Mouse (Mus musculus): Measurements from ENCODE around the gene Cyb5rl. TPM values are rescaled to one million over a fixed set of nuclear protein-coding genes. Genes with fewer than 3 reads are reported as not detected.
A peak's percentile ranks its signal among the peaks of the same experiment; 100 is the strongest.

The Cyb5rl gene
- polyA plus RNA-seq, 1 experiment from 2014 or later, result 5.2 TPM

DNA sequence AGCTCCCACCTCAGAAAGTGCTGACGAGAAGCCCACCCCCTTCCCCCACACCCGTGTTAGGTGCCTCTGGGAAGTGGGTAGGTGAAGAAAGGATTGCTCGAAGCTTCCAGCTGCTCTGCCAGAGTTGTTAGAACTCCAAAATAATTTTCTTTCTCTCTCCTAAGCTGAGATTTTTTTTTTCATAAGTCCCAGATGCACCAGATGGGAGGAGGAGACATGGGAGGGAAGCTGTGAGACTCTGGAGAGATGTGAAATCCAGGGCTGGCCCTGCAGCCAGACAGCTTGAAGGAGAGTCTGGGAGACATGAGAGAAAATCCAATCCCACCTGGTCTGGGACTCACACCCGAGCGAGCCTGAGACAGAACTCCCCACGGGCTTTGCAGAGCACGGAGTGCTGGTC lies 57.6 kb downstream of the Cyb5rl start:
- no peak overlapping the region for H3K4me2 ChIP-seq (ENCODE audit: low read depth, low read length, severe bottlenecking)
- no peaks in the 10 kb centered on the region for H3K36me3 ChIP-seq (ENCODE audit: control insufficient read depth, insufficient read depth, low read length)
- no peaks in the 10 kb centered on the region for H3K27me3 ChIP-seq (ENCODE audit: control insufficient read depth, insufficient read depth, low read length)
- peaks cover 11% of the 10 kb centered on the region; the same call in 1 of the 2 replicates for H3K4me1 ChIP-seq (replicated peaks; ENCODE audit: control insufficient read depth, insufficient read depth, low read length)
- no peak for ATAC-seq (replicated peaks; ENCODE audit: low FRiP score)
- H3K9ac ChIP-seq (ENCODE audit: low read length), result no peak overlapping the region
- DNase-seq (ENCODE audit: low spot score), result no peak
- no peak overlapping the region for H3K4me3 ChIP-seq (ENCODE audit: low read depth, low read length)
- no peaks in the 10 kb centered on the region for H3K9me3 ChIP-seq (ENCODE audit: control insufficient read depth, low read length)
- H3K27ac ChIP-seq (ENCODE audit: low read depth, low read length), result no peak overlapping the region
- 74% methylated on average over 7 of the region's 7 CpGs for WGBS

DNA sequence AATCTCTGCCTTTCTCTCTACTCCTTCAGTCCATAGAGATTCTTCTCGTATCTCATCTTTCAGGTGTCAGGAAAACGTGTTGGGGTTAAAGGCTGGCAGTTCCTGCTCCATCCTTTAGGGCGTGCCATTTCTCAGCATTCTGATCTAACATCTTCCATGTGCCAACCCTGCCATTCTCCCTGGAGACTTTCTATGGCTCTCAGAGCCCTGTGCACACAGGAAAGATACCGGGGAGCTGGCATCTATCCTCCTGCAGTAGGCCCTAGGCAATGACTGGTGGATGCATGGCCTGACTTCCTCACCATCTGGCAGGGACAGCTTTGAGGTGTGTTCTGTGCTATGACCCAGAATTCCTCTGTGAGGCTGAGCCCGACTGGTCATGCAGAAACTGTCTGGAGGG lies 58.3 kb downstream of the Cyb5rl start:
- Histone ChIP-seq H3K4me1 (replicated peaks; ENCODE audit: control insufficient read depth, insufficient read depth, low read length) (peaks cover 11% of the 10 kb centered on the region; the same call in 1 of the 2 replicates), H3K4me3 (ENCODE audit: low read depth, low read length) (no peak overlapping the region), H3K9me3 (ENCODE audit: control insufficient read depth, low read length) (no peaks in the 10 kb centered on the region), H3K36me3 (ENCODE audit: control insufficient read depth, insufficient read depth, low read length) (no peaks in the 10 kb centered on the region), H3K4me2 (ENCODE audit: low read depth, low read length, severe bottlenecking) (no peak overlapping the region), H3K27me3 (ENCODE audit: control insufficient read depth, insufficient read depth, low read length) (no peaks in the 10 kb centered on the region), H3K9ac (ENCODE audit: low read length) (no peak overlapping the region), H3K27ac (ENCODE audit: low read depth, low read length) (no peak overlapping the region)
- no peak for DNase-seq (ENCODE audit: low spot score)
- ATAC-seq (replicated peaks; ENCODE audit: low FRiP score), result no peak
- WGBS, result 66% methylated on average over 5 of the region's 5 CpGs

DNA sequence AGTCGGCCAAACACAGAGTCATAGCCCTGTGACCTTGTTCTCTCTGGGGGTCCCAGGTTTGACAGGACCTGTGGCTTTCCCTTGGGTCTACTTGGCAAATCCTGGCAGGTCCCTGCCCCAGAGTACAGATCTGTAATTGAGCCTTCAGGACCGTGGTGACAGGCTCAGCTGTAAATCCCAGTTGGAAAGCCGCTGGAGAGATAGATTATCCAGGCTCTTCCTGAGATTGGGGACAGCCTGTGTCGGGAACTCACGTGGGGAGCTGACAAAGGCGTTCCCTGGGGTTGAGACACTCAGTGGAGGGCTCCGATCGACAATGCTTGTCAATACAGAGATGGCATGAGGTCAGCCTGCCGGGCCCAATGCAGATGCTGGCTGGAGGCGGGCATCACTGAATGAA lies 59.6 kb downstream of the Cyb5rl start:
- no peaks in the 10 kb centered on the region for H3K27me3 ChIP-seq (ENCODE audit: control insufficient read depth, insufficient read depth, low read length)
- no peak overlapping the region for H3K4me3 ChIP-seq (ENCODE audit: low read depth, low read length)
- H3K36me3 ChIP-seq (ENCODE audit: control insufficient read depth, insufficient read depth, low read length), result no peaks in the 10 kb centered on the region
- no peaks in the 10 kb centered on the region for H3K9me3 ChIP-seq (ENCODE audit: control insufficient read depth, low read length)
- H3K27ac ChIP-seq (ENCODE audit: low read depth, low read length), result 0 out of 2 replicates have a peak overlapping the region, but pooled peaks have one; percentile 39
- no peak for DNase-seq (ENCODE audit: low spot score)
- 56% methylated on average over 10 of the region's 10 CpGs for WGBS
- H3K9ac ChIP-seq (ENCODE audit: low read length), result no peak overlapping the region
- peaks cover 14% of the 10 kb centered on the region for H3K4me1 ChIP-seq (replicated peaks; ENCODE audit: control insufficient read depth, insufficient read depth, low read length)
- no peak for ATAC-seq (replicated peaks; ENCODE audit: low FRiP score)
- no peak overlapping the region for H3K4me2 ChIP-seq (ENCODE audit: low read depth, low read length, severe bottlenecking)

DNA sequence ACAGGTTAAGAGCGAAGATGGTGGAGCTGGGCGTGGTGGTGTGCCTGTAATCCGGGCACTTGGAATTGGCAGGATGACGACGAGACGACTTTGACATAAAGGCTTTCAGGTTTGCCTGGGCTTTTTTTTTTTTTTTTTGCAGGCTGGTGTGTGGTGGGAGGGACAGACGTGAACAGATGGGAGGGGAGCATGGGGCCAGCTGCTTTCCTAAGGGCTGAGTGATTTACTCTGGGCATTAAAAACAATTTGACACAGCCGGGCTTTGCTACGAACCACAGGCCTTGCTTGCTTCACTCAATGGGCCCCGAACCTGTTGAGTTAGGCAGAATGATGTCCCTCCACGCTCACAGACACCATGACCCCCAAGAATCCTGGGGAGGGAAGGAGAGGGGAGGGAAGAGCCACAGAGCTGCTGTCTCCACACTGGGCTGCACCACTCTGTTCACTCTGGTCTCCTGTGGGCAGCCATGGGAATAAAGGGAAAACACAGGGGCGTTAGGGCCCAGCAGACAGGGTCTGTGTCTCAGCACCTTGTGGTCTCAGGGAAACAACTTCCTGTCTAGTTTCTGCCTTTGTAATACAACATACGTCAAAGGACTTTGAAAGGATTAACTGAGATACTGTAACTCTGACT lies 60.2 kb downstream of the Cyb5rl start:
- no peak overlapping the region; the same call in 1 of the 2 replicates for H3K9ac ChIP-seq (ENCODE audit: low read length)
- DNase-seq (ENCODE audit: low spot score), result no peak
- peak; percentile 16; the same call in 1 of the 2 replicates for ATAC-seq (replicated peaks; ENCODE audit: low FRiP score)
- H3K4me1 ChIP-seq (replicated peaks; ENCODE audit: control insufficient read depth, insufficient read depth, low read length), result peaks cover 14% of the 10 kb centered on the region
- no peaks in the 10 kb centered on the region for H3K27me3 ChIP-seq (ENCODE audit: control insufficient read depth, insufficient read depth, low read length)
- 50% methylated on average over 13 of the region's 13 CpGs for WGBS
- no peak overlapping the region for H3K4me3 ChIP-seq (ENCODE audit: low read depth, low read length)
- H3K27ac ChIP-seq (ENCODE audit: low read depth, low read length), result peak overlapping the region; percentile 60; the same call in 1 of the 2 replicates
- no peak overlapping the region for H3K4me2 ChIP-seq (ENCODE audit: low read depth, low read length, severe bottlenecking)
- H3K9me3 ChIP-seq (ENCODE audit: control insufficient read depth, low read length), result no peaks in the 10 kb centered on the region
- H3K36me3 ChIP-seq (ENCODE audit: control insufficient read depth, insufficient read depth, low read length), result no peaks in the 10 kb centered on the region

DNA sequence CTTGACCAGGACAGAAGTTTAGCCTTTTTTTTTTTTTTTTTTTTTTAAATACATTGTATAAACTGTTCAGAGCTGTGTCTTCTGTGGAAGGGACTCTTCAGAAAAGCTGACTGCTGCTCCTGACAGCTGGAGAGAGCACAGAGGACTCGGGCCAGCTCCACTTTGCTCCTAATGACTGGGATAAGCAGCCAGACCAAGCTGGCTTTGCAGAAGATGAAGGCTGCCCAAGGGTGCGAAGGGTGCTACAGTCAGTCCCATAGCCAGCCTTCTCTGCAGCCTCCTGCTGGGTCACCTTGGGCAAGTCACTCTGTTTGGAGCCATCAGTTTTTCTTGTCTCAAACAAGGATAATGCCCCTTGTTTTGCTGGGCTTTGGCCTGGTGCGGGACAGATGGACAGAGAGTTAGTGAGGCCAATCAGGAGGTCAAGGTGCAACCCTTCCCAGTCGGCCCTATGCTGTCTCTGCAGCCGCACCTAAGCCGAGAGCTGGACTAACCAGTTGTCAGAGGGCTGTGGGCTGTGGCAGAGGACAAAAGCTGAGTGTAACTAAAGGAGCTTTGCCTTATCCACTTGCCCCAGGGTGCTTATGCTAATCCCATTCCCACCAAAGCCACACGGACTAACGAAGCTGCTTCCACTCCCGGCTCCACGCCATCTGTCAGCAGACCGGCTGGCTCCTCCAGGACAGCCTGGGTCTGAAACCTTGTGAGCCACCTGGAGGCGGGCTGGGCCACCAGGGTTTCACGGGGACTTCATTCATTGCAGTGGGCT lies 61.3 kb downstream of the Cyb5rl start:
- 14% methylated on average over 13 of the region's 13 CpGs for WGBS
- Histone ChIP-seq H3K9ac (ENCODE audit: low read length) (peak overlapping the region; percentile 0), H3K27me3 (ENCODE audit: control insufficient read depth, insufficient read depth, low read length) (no peaks in the 10 kb centered on the region), H3K36me3 (ENCODE audit: control insufficient read depth, insufficient read depth, low read length) (no peaks in the 10 kb centered on the region), H3K27ac (ENCODE audit: low read depth, low read length) (peak overlapping the region; percentile 68; the same call in 1 of the 2 replicates), H3K9me3 (ENCODE audit: control insufficient read depth, low read length) (no peaks in the 10 kb centered on the region), H3K4me2 (ENCODE audit: low read depth, low read length, severe bottlenecking) (no peak overlapping the region), H3K4me3 (ENCODE audit: low read depth, low read length) (no peak overlapping the region), H3K4me1 (replicated peaks; ENCODE audit: control insufficient read depth, insufficient read depth, low read length) (peaks cover 14% of the 10 kb centered on the region)
- peak; percentile 70 for DNase-seq (ENCODE audit: low spot score)
- peak; percentile 76 for ATAC-seq (replicated peaks; ENCODE audit: low FRiP score)

DNA sequence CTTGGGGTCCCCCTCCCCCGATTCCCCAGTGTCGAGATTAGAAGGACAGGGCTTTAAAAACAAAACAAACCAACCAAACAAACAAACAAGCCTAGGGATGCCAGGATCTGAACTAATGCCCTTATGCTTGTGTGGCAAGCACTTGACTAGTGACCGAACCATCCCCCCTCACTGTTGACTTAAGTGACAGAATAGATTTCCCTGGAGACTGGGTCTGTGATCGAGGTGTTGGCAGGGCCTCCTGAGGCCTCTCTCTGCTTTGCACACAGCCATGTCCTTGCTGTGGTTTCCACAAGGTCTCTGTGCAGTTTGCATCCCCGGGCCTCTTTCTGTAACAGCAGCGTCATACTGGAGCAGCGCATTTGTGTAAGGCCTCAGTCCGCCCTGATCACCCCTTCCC lies 62.6 kb downstream of the Cyb5rl start:
- DNase-seq (ENCODE audit: low spot score) (no peak), ATAC-seq (replicated peaks; ENCODE audit: low FRiP score) (no peak)
- 80% methylated on average over 8 of the region's 8 CpGs for WGBS
- H3K27ac ChIP-seq (ENCODE audit: low read depth, low read length), result no peak overlapping the region
- no peaks in the 10 kb centered on the region for H3K36me3 ChIP-seq (ENCODE audit: control insufficient read depth, insufficient read depth, low read length)
- no peak overlapping the region for H3K9ac ChIP-seq (ENCODE audit: low read length)
- H3K9me3 ChIP-seq (ENCODE audit: control insufficient read depth, low read length), result no peaks in the 10 kb centered on the region
- no peaks in the 10 kb centered on the region for H3K27me3 ChIP-seq (ENCODE audit: control insufficient read depth, insufficient read depth, low read length)
- H3K4me1 ChIP-seq (replicated peaks; ENCODE audit: control insufficient read depth, insufficient read depth, low read length), result peaks cover 14% of the 10 kb centered on the region
- H3K4me3 ChIP-seq (ENCODE audit: low read depth, low read length), result no peak overlapping the region
- no peak overlapping the region for H3K4me2 ChIP-seq (ENCODE audit: low read depth, low read length, severe bottlenecking)

DNA sequence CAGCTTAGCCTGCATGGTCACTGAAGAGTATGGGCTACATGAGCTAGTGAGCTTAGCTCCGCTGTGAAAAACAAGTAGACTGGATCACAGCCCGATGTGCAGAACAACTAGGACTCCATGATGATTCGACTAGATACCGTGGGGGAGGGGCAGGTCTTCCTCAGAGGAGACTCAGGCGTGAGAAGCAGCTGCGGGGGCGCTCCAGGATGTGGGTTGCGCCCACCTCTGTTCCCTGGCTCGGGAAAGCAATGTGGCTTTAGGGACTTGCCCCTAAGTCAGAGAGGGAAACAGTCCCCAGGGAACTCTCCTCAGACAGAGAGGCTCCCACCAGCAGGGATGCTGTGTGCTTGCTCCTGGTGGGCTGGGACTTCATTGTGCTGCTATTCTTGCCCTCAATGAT lies 63.7 kb downstream of the Cyb5rl start:
- 17% methylated on average over 9 of the region's 9 CpGs for WGBS
- Histone ChIP-seq H3K4me1 (replicated peaks; ENCODE audit: control insufficient read depth, insufficient read depth, low read length) (peaks cover 14% of the 10 kb centered on the region), H3K9ac (ENCODE audit: low read length) (no peak overlapping the region), H3K27me3 (ENCODE audit: control insufficient read depth, insufficient read depth, low read length) (no peaks in the 10 kb centered on the region), H3K9me3 (ENCODE audit: control insufficient read depth, low read length) (no peaks in the 10 kb centered on the region), H3K36me3 (ENCODE audit: control insufficient read depth, insufficient read depth, low read length) (no peaks in the 10 kb centered on the region), H3K27ac (ENCODE audit: low read depth, low read length) (no peak overlapping the region), H3K4me2 (ENCODE audit: low read depth, low read length, severe bottlenecking) (no peak overlapping the region), H3K4me3 (ENCODE audit: low read depth, low read length) (no peak overlapping the region)
- DNase-seq (ENCODE audit: low spot score), result no peak
- ATAC-seq (replicated peaks; ENCODE audit: low FRiP score), result no peak

DNA sequence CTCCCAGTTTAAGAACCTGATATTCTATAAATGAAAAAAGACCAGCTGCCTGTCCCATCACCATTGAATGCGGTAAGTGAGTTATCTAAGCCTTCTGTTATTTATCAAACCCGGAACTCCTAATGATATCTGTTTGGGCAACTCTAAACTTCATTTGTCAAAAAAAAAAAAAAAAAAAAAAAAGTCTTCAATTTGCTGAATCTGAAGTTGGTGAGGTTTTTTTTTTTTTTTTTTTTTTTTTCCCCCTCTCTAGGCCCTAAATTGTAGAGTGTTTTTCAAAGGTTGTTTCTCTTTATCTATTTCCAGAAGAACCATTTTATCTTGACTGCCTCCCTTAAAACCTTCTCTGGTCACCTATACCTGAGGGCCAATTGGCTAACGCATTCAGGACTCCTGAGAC lies 68.1 kb downstream of the Cyb5rl start:
- no peak overlapping the region for H3K27ac ChIP-seq (ENCODE audit: low read depth, low read length)
- no peak overlapping the region for H3K4me3 ChIP-seq (ENCODE audit: low read depth, low read length)
- H3K36me3 ChIP-seq (ENCODE audit: control insufficient read depth, insufficient read depth, low read length), result no peaks in the 10 kb centered on the region
- no peak overlapping the region for H3K9ac ChIP-seq (ENCODE audit: low read length)
- DNase-seq (ENCODE audit: low spot score) (no peak), ATAC-seq (replicated peaks; ENCODE audit: low FRiP score) (no peak)
- peaks cover 19% of the 10 kb centered on the region for H3K4me1 ChIP-seq (replicated peaks; ENCODE audit: control insufficient read depth, insufficient read depth, low read length)
- no peaks in the 10 kb centered on the region for H3K27me3 ChIP-seq (ENCODE audit: control insufficient read depth, insufficient read depth, low read length)
- no peaks in the 10 kb centered on the region for H3K9me3 ChIP-seq (ENCODE audit: control insufficient read depth, low read length)
- no peak overlapping the region for H3K4me2 ChIP-seq (ENCODE audit: low read depth, low read length, severe bottlenecking)
- 93% methylated on average over 3 of the region's 3 CpGs for WGBS

All from forebrain, embryonic 11.5 days (tissue).